Mouse (Mus musculus): ENCODE data around the gene Adad2. TPM values are rescaled to one million over a fixed set of nuclear protein-coding genes. Genes with fewer than 3 reads are reported as not detected.

Gene Adad2
- polyA plus RNA-seq, 1 experiment from 2014 or later: not detected

DNA sequence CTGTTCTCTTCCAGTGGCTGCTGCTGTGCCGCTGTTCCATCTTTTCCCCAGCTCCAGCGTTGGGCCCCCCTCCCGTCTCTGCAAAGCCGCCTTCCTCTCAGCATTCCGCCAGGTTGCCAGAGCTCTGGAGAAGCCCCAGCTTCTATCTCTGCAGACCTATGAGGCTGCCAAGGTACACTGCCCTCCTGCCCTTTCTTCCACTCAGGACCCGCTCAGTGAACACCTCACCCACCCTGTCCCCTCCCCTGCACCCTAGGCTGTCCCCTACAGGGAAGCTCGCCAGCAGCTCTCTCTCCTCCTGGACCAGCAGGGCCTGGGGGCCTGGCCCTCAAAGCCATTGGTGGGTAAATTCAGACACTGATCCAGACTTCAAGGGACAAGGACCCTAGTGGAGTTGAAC is 3.8 kb downstream of the Adad2 start:
- no peak for ATAC-seq
- TF ChIP-seq CTCF (IDR thresholded peaks at IDR 0.05): no peak
- POLR2A ChIA-PET: no interaction called here
- CTCF ChIA-PET: no interaction called here
- peaks cover 30% of the 10 kb centered on the region for H3K27me3 ChIP-seq
- no peak for DNase-seq (ENCODE audit: low read depth, low spot score)
- in situ Hi-C loops (cut with MboI; ENCODE audit: low pct_unique_long_range_greater_than_20kb): no loop called here

DNA sequence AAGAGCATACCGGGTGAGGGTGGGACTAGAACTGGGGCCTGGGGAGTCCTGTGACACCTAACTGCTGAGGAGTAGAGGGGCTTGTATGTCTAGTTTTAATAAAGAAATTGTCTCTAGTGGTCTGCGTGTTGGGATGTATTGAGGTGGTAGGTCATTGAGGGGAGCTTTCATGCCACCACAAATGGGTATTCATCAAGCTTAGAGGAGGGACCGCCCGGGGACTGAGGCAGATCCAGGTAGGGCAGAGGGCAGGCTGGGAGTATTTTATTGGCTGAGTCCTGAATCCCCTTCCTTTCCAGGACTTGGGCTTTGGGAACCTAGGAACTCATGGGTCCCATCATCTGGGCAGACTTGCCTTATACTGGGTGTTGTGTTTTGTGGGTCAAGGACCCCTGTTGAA is 4.3 kb downstream of the Adad2 start:
- no peak for DNase-seq (ENCODE audit: low read depth, low spot score)
- ATAC-seq: no peak
- in situ Hi-C loops (cut with MboI; ENCODE audit: low pct_unique_long_range_greater_than_20kb): no loop called here
- ChIA-PET CTCF (no interaction called here), POLR2A (interaction anchor here (1.5 kb wide), 1 partner anchor 17 kb away, joined by 3 read pairs; no protein-coding TSS in a partner anchor)
- H3K27me3 ChIP-seq: peaks cover 29% of the 10 kb centered on the region
- TF ChIP-seq CTCF (IDR thresholded peaks at IDR 0.05): no peak

DNA sequence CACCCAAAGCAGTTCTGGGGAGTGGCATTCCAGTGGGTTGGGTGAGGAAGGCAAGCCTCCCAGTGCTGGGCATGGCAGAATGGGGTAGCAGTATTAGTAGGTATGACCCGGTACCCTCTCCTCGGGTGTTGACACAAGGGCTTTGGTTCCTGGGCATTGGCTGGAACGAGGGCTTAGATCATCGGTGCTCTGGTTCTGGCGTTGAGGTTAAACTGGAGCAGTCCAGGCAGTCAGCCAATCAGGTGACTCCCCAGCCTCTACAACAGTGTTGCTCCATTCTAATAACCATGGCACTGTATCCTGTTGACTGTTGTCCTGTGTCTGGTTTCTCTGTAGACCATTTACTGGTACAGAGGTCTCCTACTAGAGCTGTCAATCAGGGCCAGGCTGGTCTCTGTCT is 5.0 kb downstream of the Adad2 start:
- TF ChIP-seq CTCF (IDR thresholded peaks at IDR 0.05): no peak
- in situ Hi-C loops (cut with MboI; ENCODE audit: low pct_unique_long_range_greater_than_20kb): no loop called here
- no peak for DNase-seq (ENCODE audit: low read depth, low spot score)
- no peak for ATAC-seq
- ChIA-PET POLR2A (interaction anchor here (0.7 to 1.5 kb wide), 2 partner anchors 16 to 230 kb away, joined by 3 to 6 read pairs; no protein-coding TSS in a partner anchor), CTCF (no interaction called here)
- peaks cover 23% of the 10 kb centered on the region for H3K27me3 ChIP-seq

DNA sequence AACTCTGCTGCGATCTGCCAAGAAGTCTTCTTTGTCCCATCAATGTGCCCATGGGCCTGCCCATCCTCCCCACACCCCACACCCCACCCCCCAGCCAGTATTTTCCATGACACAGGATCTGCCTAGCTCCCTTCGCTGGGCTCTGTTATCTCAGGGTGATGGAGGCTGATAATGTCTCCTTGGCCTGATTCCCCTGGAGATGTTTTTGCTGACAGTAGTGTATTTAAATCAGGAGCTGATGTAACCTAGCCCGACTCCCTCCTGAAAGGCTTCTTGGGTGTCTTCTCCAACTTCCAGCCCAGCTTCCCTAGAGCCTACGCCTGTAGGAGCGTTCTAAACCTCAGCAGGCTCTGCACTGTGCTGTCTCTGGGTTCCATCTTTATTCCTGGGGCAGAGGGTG is 6.3 kb downstream of the Adad2 start:
- in situ Hi-C loops (cut with MboI; ENCODE audit: low pct_unique_long_range_greater_than_20kb): no loop called here
- DNase-seq (ENCODE audit: low read depth, low spot score) (no peak), ATAC-seq (no peak)
- POLR2A ChIA-PET: no interaction called here
- peaks cover 29% of the 10 kb centered on the region for H3K27me3 ChIP-seq
- CTCF ChIA-PET: no interaction called here
- TF ChIP-seq CTCF (IDR thresholded peaks at IDR 0.05): no peak

DNA sequence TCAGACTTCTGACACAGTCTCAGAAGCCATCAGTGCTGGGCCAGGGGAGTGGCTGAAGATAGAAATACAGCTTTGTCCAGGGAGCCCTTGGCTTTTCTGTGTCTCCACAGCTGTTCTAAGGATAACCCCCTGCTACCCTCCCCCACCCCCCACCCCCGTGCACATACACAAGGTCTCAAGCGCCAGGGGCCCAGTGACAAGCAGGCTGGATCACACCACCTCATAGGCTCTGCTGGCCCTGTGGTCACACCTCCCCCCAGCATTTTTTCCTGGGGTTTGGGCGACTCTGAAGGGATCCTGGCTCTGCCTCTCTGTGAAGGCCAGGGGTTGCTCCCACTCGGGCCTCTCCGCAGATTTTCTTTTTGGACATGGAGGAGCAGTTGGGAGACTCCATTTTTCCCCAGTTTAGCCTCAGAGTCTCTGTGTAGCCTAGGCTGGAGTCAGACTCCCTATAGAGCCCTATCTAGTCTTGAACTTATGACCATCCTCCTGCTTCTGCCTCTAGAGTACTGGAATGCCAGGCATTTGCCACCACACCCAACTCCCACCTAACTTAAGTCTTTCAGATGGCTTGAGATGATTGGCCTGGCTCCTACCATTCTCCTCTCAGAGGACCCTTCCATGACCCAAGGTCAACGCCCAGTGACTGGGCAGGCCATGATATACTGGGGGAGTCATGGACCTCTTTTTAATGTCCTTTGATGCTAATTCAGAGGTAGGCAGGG is 7.7 kb downstream of the Adad2 start:
- no peak for TF ChIP-seq CTCF (IDR thresholded peaks at IDR 0.05)
- ChIA-PET CTCF (interaction anchor here (2.0 kb wide), 1 partner anchor 57 kb away, joined by 6 read pairs; no protein-coding TSS in a partner anchor), POLR2A (no interaction called here)
- in situ Hi-C loops (cut with MboI; ENCODE audit: low pct_unique_long_range_greater_than_20kb): no loop called here
- ATAC-seq (no peak), DNase-seq (ENCODE audit: low read depth, low spot score) (no peak)
- H3K27me3 ChIP-seq: peaks cover 33% of the 10 kb centered on the region

DNA sequence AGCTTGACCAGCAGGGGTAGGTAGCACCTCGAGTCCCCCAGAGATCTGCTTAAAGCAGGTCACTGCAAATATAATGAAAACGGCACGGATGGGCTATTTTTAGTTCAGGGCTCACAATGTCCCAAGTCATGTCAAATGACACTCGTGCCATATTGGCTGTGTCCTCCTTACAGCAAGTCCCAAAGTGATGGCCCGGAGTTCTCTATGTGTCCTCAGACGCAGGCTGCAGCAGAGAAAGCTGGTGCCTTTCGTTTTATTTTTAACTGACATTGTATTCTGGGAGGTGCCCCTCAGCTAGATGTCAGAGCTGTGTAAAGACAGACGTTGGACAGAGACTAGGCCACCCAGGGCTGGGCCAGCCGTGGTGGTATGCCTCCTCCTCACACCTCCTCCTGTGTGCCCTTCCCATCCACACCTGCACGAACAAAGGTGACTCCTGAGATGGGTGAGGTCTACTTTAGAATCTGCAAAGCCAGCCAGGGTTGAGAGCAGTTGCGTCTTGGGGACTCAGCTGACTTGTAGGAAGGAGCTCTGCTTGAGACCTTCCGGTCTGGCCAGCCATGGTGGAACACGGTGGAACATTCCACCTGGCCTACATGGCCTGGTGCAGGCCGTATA is 8.4 kb downstream of the Adad2 start:
- no peak for ATAC-seq
- CTCF ChIA-PET: interaction anchor here (1.5 to 2.0 kb wide), 2 partner anchors 11 to 56 kb away, joined by 3 to 6 read pairs; no protein-coding TSS in a partner anchor
- in situ Hi-C loops (cut with MboI; ENCODE audit: low pct_unique_long_range_greater_than_20kb): no loop called here
- peaks cover 33% of the 10 kb centered on the region for H3K27me3 ChIP-seq
- no peak for DNase-seq (ENCODE audit: low read depth, low spot score)
- POLR2A ChIA-PET: no interaction called here
- TF ChIP-seq CTCF (IDR thresholded peaks at IDR 0.05): no peak

DNA sequence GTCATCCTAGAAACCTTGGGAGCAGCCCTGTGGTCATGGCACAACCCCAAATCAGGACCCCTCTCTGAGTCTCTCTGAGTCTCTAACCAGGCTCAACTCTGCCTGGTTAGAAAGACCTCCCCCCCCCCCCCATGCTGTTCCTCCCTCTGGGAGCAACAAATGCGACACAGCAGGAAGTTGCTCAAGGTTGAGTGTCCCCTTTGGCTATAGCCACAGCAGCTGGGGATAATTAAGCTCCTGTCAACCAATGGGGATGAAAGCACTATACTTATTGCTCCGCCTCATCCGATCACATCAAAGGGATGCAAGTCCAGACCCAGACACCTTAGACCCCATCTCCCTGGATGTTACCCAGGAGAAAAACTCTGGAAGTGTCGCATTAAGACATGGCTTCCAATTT is 10.0 kb downstream of the Adad2 start:
- in situ Hi-C loops (cut with MboI; ENCODE audit: low pct_unique_long_range_greater_than_20kb): no loop called here
- TF ChIP-seq CTCF (IDR thresholded peaks at IDR 0.05): no peak
- DNase-seq (ENCODE audit: low read depth, low spot score): no peak
- ChIA-PET POLR2A (interaction anchor here (0.6 kb wide), 1 partner anchor 48 kb away, joined by 6 read pairs; no protein-coding TSS in a partner anchor), CTCF (interaction anchor here (0.7 to 2.0 kb wide), 3 partner anchors 11 to 87 kb away, joined by 3 to 6 read pairs (median 4); no protein-coding TSS in a partner anchor)
- no peak for ATAC-seq
- H3K27me3 ChIP-seq: peaks cover 40% of the 10 kb centered on the region

DNA sequence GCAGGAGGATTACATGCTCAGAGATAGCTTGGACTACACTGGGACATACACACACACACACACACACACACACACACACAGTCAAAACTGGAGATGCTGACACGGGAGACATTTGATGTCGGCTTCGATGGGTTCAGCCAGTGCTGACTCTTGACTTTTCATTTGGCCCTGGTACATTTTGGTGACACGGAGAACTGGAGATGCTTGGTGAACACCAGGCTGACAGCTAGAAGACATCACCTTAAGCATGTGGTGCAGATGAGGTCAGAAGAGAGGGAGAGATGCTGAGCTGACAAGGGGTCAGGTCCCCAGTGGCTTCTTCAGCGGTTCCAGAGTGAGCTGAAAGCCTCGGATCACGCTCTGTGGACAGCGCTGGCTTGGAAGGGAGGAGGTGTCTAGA is 10.5 kb downstream of the Adad2 start:
- DNase-seq (ENCODE audit: low read depth, low spot score): no peak
- ChIA-PET POLR2A (interaction anchor here (0.6 kb wide), 1 partner anchor 49 kb away, joined by 6 read pairs; no protein-coding TSS in a partner anchor), CTCF (interaction anchor here (1.7 kb wide), 1 partner anchor 11 kb away, joined by 4 read pairs; no protein-coding TSS in a partner anchor)
- TF ChIP-seq CTCF (IDR thresholded peaks at IDR 0.05): no peak
- in situ Hi-C loops (cut with MboI; ENCODE audit: low pct_unique_long_range_greater_than_20kb): no loop called here
- peaks cover 42% of the 10 kb centered on the region for H3K27me3 ChIP-seq
- no peak for ATAC-seq

GRCm38 (mm10) chr8:119623744-119624143 is 11.2 kb downstream of the Adad2 start:
- CTCF ChIA-PET: interaction anchor here (1.3 to 1.7 kb wide), 2 partner anchors 10 to 53 kb away, joined by 3 to 4 read pairs; no protein-coding TSS in a partner anchor
- no peak for TF ChIP-seq CTCF (IDR thresholded peaks at IDR 0.05)
- H3K27me3 ChIP-seq: peaks cover 42% of the 10 kb centered on the region
- DNase-seq (ENCODE audit: low read depth, low spot score) (no peak), ATAC-seq (no peak)
- POLR2A ChIA-PET: no interaction called here
- in situ Hi-C loops (cut with MboI; ENCODE audit: low pct_unique_long_range_greater_than_20kb): no loop called here

DNA sequence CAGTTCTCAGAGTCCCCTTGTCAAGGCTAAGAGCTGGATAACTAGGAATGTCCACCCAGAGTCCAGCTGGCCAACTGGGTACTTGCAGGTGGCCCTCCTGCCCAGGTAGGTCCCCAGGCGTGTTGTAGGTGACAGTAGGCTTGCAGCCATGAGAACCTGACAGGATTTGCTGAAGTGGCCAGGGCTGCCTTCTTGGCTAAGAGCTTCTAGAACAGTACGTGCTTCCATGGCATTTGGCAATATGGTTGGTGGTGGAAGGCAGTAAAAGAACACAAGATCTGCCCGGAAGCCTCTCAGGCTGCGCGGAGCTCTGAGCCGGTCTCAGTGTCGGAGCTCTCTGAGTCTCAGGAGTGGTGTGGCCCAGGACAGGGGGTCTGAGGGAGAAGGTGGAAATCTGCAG is 12.4 kb downstream of the Adad2 start:
- POLR2A ChIA-PET: no interaction called here
- CTCF ChIA-PET: interaction anchor here (1.3 to 1.5 kb wide), 2 partner anchors 11 to 51 kb away, joined by 3 to 4 read pairs; no protein-coding TSS in a partner anchor
- H3K27me3 ChIP-seq: peaks cover 50% of the 10 kb centered on the region

GRCm38 (mm10) chr8:119625788-119626187 is 13.2 kb downstream of the Adad2 start:
- POLR2A ChIA-PET: no interaction called here
- TF ChIP-seq CTCF (IDR thresholded peaks at IDR 0.05): no peak
- H3K27me3 ChIP-seq: peaks cover 50% of the 10 kb centered on the region
- no peak for ATAC-seq
- CTCF ChIA-PET: interaction anchor here (0.8 to 1.5 kb wide), 2 partner anchors 10 to 13 kb away, joined by 3 to 4 read pairs; no protein-coding TSS in a partner anchor
- in situ Hi-C loops (cut with MboI; ENCODE audit: low pct_unique_long_range_greater_than_20kb): no loop called here
- no peak for DNase-seq (ENCODE audit: low read depth, low spot score)

More for the DNA sequence above, 12.4 kb downstream of the Adad2 start:
- no peak for ATAC-seq
- TF ChIP-seq CTCF (IDR thresholded peaks at IDR 0.05): no peak
- DNase-seq (ENCODE audit: low read depth, low spot score): no peak
- in situ Hi-C loops (cut with MboI; ENCODE audit: low pct_unique_long_range_greater_than_20kb): no loop called here

All from Patski (cell line).